ENCODE assay signal across 28 mouse cellular contexts in the genomic region with DNA sequence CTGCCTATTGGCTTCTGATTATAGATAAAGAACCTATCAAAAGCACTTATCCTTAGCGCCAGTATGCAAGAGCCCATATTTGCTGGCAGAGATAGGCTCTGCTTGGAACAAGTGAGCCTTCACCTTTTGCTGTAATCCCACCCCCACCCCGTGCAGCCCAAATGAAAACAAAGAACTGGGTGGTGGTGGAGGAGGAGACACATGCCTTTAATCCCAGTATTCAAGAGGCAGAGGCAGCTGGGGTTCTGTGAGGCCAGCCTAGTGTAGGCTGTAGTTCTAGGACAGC. TPM values are rescaled to one million over a fixed set of nuclear protein-coding genes. Genes with fewer than 3 reads are reported as not detected.
A peak's percentile ranks its signal among the peaks of the same experiment; 100 is the strongest.
DNase-seq lines count a peak whose midpoint lies in the region; ATAC-seq and TF ChIP-seq lines count a peak whose summit lies in the region.
"Had no signal": no experiment of that assay in that cellular context is flagged by ENCODE, and none has a peak within 500 bp of the region (broad histone marks: within the 10 kb centered on the region; RNA-seq: fewer than 3 reads in every experiment).

No protein-coding gene starts in this region.

- intact Hi-C loops in gastrocnemius, adult 2 months (cut with DNase I) = no loop called here

- WGBS in heart, embryonic 14.5 days = 15% methylated on average over 2 of the region's 2 CpGs
- 28% methylated on average over 2 of the region's 2 CpGs for WGBS in liver, embryonic 12.5 days (ENCODE audit: insufficient replicate concordance)
- 35% methylated on average over 2 of the region's 2 CpGs for WGBS in liver, postnatal 0 days (ENCODE audit: insufficient replicate concordance)

- no peak for ATAC-seq in heart, embryonic 14.5 days (ENCODE audit: insufficient number of reproducible peaks, insufficient read depth, low FRiP score, low read depth)
- ATAC-seq in liver, embryonic 12.5 days = peak; percentile 50
- ATAC-seq in liver, postnatal 0 days = no peak
- ATAC-seq: forebrain, postnatal 0 days; hindbrain, postnatal 0 days; intestine, embryonic 15.5 days; lung, postnatal 0 days; midbrain, embryonic 13.5 days; Patski had no signal

- DNase-seq in gastrocnemius, adult 2 months = no peak
- no peak for DNase-seq in gastrocnemius, adult 18-20 months (ENCODE audit: low spot score)
- DNase-seq in heart, postnatal 4 days = no peak
- DNase-seq in liver, postnatal 0 days = no peak
- DNase-seq in frontal cortex, postnatal 10 days (ENCODE audit: low spot score in 2 of 2) = no peak
- DNase-seq in right cerebral cortex, adult 2 months (ENCODE audit: low spot score in 2 of 2) = no peak
- DNase-seq: cerebellum, adult 11-12 months; cerebellum, adult 9-11 months; forebrain, postnatal 0 days; kidney, adult 2 months; kidney, postnatal 36 days; lung, adult 18-20 months; lung, postnatal 4 days; thymus, adult 2 months; thymus, postnatal 36 days had no signal

- peaks cover 35% of the 10 kb centered on the region for H3K36me3 ChIP-seq in heart, embryonic 14.5 days (ENCODE audit: control insufficient read depth, insufficient read depth, low read length)
- H3K36me3 ChIP-seq in liver, embryonic 12.5 days = peaks cover 38% of the 10 kb centered on the region
- H3K36me3 ChIP-seq in liver, postnatal 0 days (replicated peaks; ENCODE audit: insufficient read depth, low read length) = peaks cover 10% of the 10 kb centered on the region; the same call in 1 of the 2 replicates

- H3K27ac ChIP-seq in gastrocnemius, adult 2 months = peak overlapping the region; percentile 89
- H3K27ac ChIP-seq in heart, embryonic 14.5 days (replicated peaks in 1 of 2; ENCODE audit: control insufficient read depth in 1 of 2, insufficient read depth in 1 of 2, low read depth in 2 of 2, low read length in 2 of 2) = peak overlapping the region; percentile 67 to 82
- no peak overlapping the region for H3K27ac ChIP-seq in liver, embryonic 12.5 days
- no peak overlapping the region for H3K27ac ChIP-seq in liver, postnatal 0 days (ENCODE audit: low read depth)
- H3K27ac ChIP-seq: embryonic facial prominence, embryonic 13.5 days; forebrain, embryonic 10.5 days; hindbrain, embryonic 12.5 days; hindbrain, postnatal 0 days; intestine, embryonic 15.5 days; layer of hippocampus, adult 2 months; limb, embryonic 13.5 days; midbrain, embryonic 13.5 days; neural tube, embryonic 13.5 days had no signal

- no peaks in the 10 kb centered on the region for H3K9me3 ChIP-seq in heart, embryonic 14.5 days (ENCODE audit: control insufficient read depth, low read length)
- no peaks in the 10 kb centered on the region for H3K9me3 ChIP-seq in liver, embryonic 12.5 days (replicated peaks)
- H3K9me3 ChIP-seq in liver, postnatal 0 days (ENCODE audit: low read length) = no peaks in the 10 kb centered on the region
- H3K9me3 ChIP-seq: embryonic facial prominence, embryonic 13.5 days; forebrain, embryonic 10.5 days; hindbrain, embryonic 12.5 days; intestine, embryonic 15.5 days; limb, embryonic 13.5 days; midbrain, embryonic 13.5 days; neural tube, embryonic 13.5 days had no signal

- H3K4me2 ChIP-seq in heart, embryonic 14.5 days (ENCODE audit: low read length) = peak overlapping the region; percentile 3; the same call in 1 of the 2 replicates
- H3K4me2 ChIP-seq in liver, embryonic 12.5 days = no peak overlapping the region
- H3K4me2 ChIP-seq in liver, postnatal 0 days (ENCODE audit: low read depth, low read length) = no peak overlapping the region
- H3K4me2 ChIP-seq: embryonic facial prominence, embryonic 13.5 days; hindbrain, embryonic 12.5 days; intestine, embryonic 15.5 days; limb, embryonic 13.5 days; midbrain, embryonic 13.5 days; neural tube, embryonic 13.5 days had no signal

- H3K4me1 ChIP-seq in heart, embryonic 14.5 days (ENCODE audit: control insufficient read depth in 2 of 2, insufficient read depth in 2 of 2, low read length in 2 of 2) = peaks cover 21 to 24% of the 10 kb centered on the region in 2 experiments
- H3K4me1 ChIP-seq in liver, embryonic 12.5 days = peaks cover 22% of the 10 kb centered on the region
- no peaks in the 10 kb centered on the region for H3K4me1 ChIP-seq in liver, postnatal 0 days (ENCODE audit: insufficient read depth)
- H3K4me1 ChIP-seq: embryonic facial prominence, embryonic 13.5 days; forebrain, embryonic 10.5 days; hindbrain, embryonic 12.5 days; intestine, embryonic 15.5 days; limb, embryonic 13.5 days; midbrain, embryonic 13.5 days; neural tube, embryonic 13.5 days had no signal

- H3K4me3 ChIP-seq in gastrocnemius, adult 2 months = peak overlapping the region; percentile 19; the same call in 1 of the 2 replicates
- H3K4me3 ChIP-seq in heart, embryonic 14.5 days (ENCODE audit: control insufficient read depth in 1 of 2, insufficient read depth in 1 of 2, low read depth in 1 of 2, low read length in 2 of 2) = no peak overlapping the region
- no peak overlapping the region for H3K4me3 ChIP-seq in liver, embryonic 12.5 days
- H3K4me3 ChIP-seq in liver, postnatal 0 days (ENCODE audit: low read depth, low read length) = no peak overlapping the region
- H3K4me3 ChIP-seq: embryonic facial prominence, embryonic 13.5 days; forebrain, embryonic 10.5 days; hindbrain, embryonic 12.5 days; intestine, embryonic 15.5 days; layer of hippocampus, adult 2 months; limb, embryonic 13.5 days; midbrain, embryonic 13.5 days; neural tube, embryonic 13.5 days had no signal

- no peak for TF ChIP-seq EP300 in liver, postnatal 0 days (IDR thresholded peaks at IDR 0.05; ENCODE audit: low read depth)

- H3K27me3 ChIP-seq in heart, embryonic 14.5 days (ENCODE audit: control insufficient read depth, insufficient read depth, low read length) = no peaks in the 10 kb centered on the region
- H3K27me3 ChIP-seq in liver, embryonic 12.5 days (replicated peaks) = no peaks in the 10 kb centered on the region
- H3K27me3 ChIP-seq in liver, postnatal 0 days (ENCODE audit: insufficient read depth, low read length) = no peaks in the 10 kb centered on the region
- H3K27me3 ChIP-seq: embryonic facial prominence, embryonic 13.5 days; hindbrain, embryonic 12.5 days; intestine, embryonic 15.5 days; limb, embryonic 13.5 days; midbrain, embryonic 13.5 days; neural tube, embryonic 13.5 days; Patski had no signal

- no peak for TF ChIP-seq CTCF in gastrocnemius, adult 2 months (IDR thresholded peaks at IDR 0.05)
- TF ChIP-seq CTCF in liver, postnatal 0 days (IDR thresholded peaks at IDR 0.05; ENCODE audit: low read depth) = no peak

- peak overlapping the region; percentile 1; the same call in 1 of the 2 replicates for H3K9ac ChIP-seq in heart, embryonic 14.5 days (ENCODE audit: low read length)
- H3K9ac ChIP-seq in liver, embryonic 12.5 days = no peak overlapping the region
- no peak overlapping the region for H3K9ac ChIP-seq in liver, postnatal 0 days (replicated peaks)
- H3K9ac ChIP-seq: embryonic facial prominence, embryonic 13.5 days; forebrain, postnatal 0 days; hindbrain, embryonic 12.5 days; intestine, embryonic 15.5 days; limb, embryonic 13.5 days; midbrain, embryonic 13.5 days; neural tube, embryonic 13.5 days had no signal

RNA-seq across cellular contexts. Expression of a gene that starts 18.8 kb away (rescaled TPM):
- total RNA-seq in gastrocnemius, adult 2 months (2021) = 10 to 100 TPM in 1 of 2 experiments, 1 to 10 TPM in 1; 9.7 to 20.6 TPM
- total RNA-seq in gastrocnemius, adult 18-20 months (2021) = 10 to 100 TPM; 11.5 to 15.0 TPM
- polyA plus RNA-seq in heart, embryonic 14.5 days (2014; fragmentation: Nextera tagmentation; extraction: Ambion mirVana) = 19.6 and 21.3 TPM in 2 replicates
- 1 to 10 TPM; 6.1 TPM for total RNA-seq in heart, postnatal 4 days (2021)
- 13.8 and 14.0 TPM in 2 replicates for polyA plus RNA-seq in liver, embryonic 12.5 days (2016; fragmentation: Nextera tagmentation; extraction: Ambion mirVana)
- polyA plus RNA-seq in liver, postnatal 0 days (2015; fragmentation: Nextera tagmentation; extraction: Ambion mirVana) = 10.6 and 12.1 TPM in 2 replicates

RNA-seq across cellular contexts. Expression of a gene that starts 22.7 kb away (rescaled TPM):
- total RNA-seq in gastrocnemius, adult 2 months (2021) = 100 to 1,000 TPM; 378 to 400 TPM
- total RNA-seq in gastrocnemius, adult 18-20 months (2021) = 100 to 1,000 TPM; 401 to 443 TPM
- polyA plus RNA-seq in heart, embryonic 14.5 days (2014; fragmentation: Nextera tagmentation; extraction: Ambion mirVana) = 355 and 361 TPM in 2 replicates
- 100 to 1,000 TPM; 282 to 294 TPM for total RNA-seq in heart, postnatal 4 days (2021)
- 199 and 203 TPM in 2 replicates for polyA plus RNA-seq in liver, embryonic 12.5 days (2016; fragmentation: Nextera tagmentation; extraction: Ambion mirVana)
- 199 and 206 TPM in 2 replicates for polyA plus RNA-seq in liver, postnatal 0 days (2015; fragmentation: Nextera tagmentation; extraction: Ambion mirVana)

Comparison
In these comparisons a context has a peak if more than half of its experiments do, and no peak if none do; other contexts are left out.
1. H3K27ac ChIP-seq: peak in gastrocnemius, adult 2 months (single experiment) and heart, embryonic 14.5 days (2 of 2); none in liver, embryonic 12.5 days (single experiment) and liver, postnatal 0 days (single experiment).